Mouse (Mus musculus): ENCODE measurements around the gene Bdnf.

Bdnf gene

GRCm38 (mm10) chr2:109709346-109709745 is 34.8 kb downstream of the Bdnf start:
- no peak for DNase-seq

GRCm38 (mm10) chr2:109711049-109711448 is 36.5 kb downstream of the Bdnf start:
- DNase-seq, result peak; percentile 82

GRCm38 (mm10) chr2:109725261-109725660 is 50.8 kb downstream of the Bdnf start:
- DNase-seq, result no peak

DNA sequence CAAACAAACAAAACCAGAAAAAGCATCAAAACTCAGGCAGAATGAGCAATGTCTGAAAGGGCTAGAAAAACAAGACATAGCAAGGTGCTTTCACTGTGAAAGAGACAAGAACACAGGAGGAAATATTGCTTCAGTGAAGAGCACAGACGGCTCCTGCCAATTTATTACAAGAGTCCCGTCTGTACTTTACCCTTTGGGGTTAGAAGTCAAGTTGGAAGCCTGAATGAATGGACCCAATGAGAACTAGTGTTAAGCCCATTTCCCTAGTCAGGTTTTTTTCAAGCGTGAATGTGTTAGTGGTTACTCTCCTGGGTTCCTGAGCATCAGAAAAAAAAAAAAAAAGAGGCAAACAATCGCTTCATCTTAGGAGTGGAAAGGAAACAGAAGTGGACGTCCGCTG is 51.3 kb downstream of the Bdnf start:
- DNase-seq, result no peak

GRCm38 (mm10) chr2:109729221-109729620 is 54.7 kb downstream of the Bdnf start:
- no peak for DNase-seq

GRCm38 (mm10) chr2:109733201-109734039 is 58.9 kb downstream of the Bdnf start:
- DNase-seq, result no peak

DNA sequence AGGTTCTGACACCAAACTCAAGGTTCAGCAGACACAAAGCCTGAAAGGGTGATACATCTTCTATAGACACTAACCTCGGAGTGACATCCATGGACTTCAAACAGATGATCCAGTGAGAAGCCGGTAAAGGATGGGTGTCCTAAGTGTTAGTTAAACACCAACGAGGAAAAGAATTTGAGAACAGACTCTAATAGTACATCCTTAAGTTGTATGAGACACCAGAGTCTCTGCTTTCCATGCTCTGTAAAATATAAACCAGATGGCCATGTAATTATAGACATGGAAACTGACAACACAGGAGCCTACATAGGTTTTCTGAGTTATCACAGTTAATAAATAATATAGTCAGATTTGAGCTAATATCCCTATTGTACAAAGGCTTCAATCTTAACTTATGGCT is 59.7 kb downstream of the Bdnf start:
- no peak for DNase-seq

GRCm38 (mm10) chr2:109734666-109735065 is 60.2 kb downstream of the Bdnf start:
- DNase-seq, result no peak

GRCm38 (mm10) chr2:109735347-109735746 is 60.8 kb downstream of the Bdnf start:
- DNase-seq, result no peak

GRCm38 (mm10) chr2:109736306-109736705 is 61.8 kb downstream of the Bdnf start:
- no peak for DNase-seq

DNA sequence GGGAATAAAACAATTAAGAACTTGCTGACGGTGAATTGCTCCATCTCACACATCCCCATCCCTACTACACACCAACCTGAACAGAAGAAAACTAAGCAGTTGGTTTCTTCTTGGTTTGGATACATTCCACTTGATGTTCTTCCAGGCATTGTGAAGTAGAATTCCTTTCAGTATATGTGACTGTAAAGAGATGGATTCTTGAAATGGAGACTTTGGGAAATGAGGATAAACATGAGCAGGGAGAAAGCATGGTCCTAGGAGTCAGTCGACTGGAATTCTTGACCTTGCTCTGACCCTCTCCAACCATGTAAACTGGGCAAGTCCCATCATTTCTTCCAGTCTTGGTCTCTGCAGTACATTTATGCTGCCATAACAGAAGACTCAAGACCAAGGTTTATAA is 63.8 kb downstream of the Bdnf start:
- no peak for DNase-seq

GRCm38 (mm10) chr2:109743208-109743960 is 68.9 kb downstream of the Bdnf start:
- no peak for DNase-seq

DNA sequence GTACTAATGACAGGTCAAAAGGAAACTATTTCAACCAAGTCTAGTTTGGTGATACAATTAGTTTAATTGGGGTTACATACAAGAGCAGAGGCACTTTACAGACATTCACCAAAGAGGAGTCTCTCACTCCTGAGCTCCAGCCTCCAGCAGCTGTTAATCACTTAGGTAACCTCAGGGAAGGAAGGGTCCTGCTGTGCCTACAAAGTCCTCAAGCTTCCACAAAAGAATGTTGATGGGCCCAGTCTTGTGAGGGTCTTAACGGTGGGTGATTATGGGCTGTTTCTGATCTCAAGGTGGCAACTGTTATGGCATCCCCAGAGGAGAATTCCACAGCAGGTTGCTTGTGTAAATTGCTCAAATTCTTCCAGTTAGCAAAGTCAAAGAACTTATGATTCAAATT is 71.7 kb downstream of the Bdnf start:
- no peak for DNase-seq

DNA sequence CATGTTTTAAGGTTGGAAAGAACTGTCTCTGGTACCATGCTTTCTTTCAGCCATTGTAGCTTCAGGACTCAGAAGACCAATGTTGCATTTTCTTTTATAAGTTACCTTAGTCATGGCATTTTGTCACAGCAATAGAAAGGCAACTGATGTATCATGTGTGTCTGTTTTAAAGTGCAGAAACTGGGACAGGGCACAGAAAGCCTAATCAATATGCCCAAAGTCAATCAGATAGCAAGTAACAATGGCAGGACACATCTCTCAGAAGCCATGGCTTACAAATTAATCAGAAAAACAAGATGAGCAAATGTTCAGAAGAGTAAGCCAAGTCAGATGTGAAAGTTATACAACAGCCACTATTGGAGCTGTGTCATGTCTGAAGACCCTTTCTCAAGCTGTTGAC is 73.9 kb downstream of the Bdnf start:
- DNase-seq, result no peak

- DNase-seq, result no peak
These were observed 74.3 kb downstream of the Bdnf start for GRCm38 (mm10) chr2:109748815-109749214.

GRCm38 (mm10) chr2:109749964-109750363 is 75.5 kb downstream of the Bdnf start:
- DNase-seq, result no peak

GRCm38 (mm10) chr2:109750484-109750883 is 76.0 kb downstream of the Bdnf start:
- DNase-seq, result no peak

- no peak for DNase-seq
These were observed 81.8 kb downstream of the Bdnf start for GRCm38 (mm10) chr2:109756305-109756704.

DNA sequence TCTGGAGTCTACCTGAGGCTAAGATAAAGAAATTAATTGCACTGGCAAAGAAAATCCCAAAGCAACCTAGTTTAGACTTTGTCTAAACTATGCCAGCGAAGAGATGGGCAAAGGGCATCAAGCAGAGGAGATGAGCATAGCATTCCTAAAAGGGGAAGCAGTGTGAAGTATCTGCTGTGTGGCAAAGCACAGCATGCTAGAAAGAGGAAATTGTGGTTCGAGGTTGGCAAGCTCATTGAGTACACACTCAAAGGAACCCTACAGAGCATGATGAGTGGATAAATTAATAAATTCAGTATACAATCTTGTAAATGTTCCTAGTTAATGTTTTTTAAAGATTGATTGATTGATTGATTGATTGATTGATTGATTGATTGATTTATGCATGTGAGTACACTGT is 92.3 kb downstream of the Bdnf start:
- DNase-seq, result no peak

GRCm38 (mm10) chr2:109768814-109769213 is 94.3 kb downstream of the Bdnf start:
- DNase-seq, result no peak

GRCm38 (mm10) chr2:109776374-109776773 is 101.9 kb downstream of the Bdnf start:
- no peak for DNase-seq

Measured in layer of hippocampus, adult 9-11 months (tissue).